Mouse (Mus musculus) midbrain, embryonic 16.5 days (tissue): ENCODE results near the gene Bcr. TPM values are rescaled to one million over a fixed set of nuclear protein-coding genes. Genes with fewer than 3 reads are reported as not detected.
A peak's percentile ranks its signal among the peaks of the same experiment; 100 is the strongest.

ENCODE experiments used
- ATAC-seq: fragments of 200-750 bp; cut with Nextera tagmentation; 2 replicates; pipeline ENCODE4 v1.8.0; 2017; ENCODE audit warnings: moderate TSS enrichment
- H3K27ac ChIP-seq: fragments of 300-500 bp; sonication (generic); 2 replicates; pipeline ENCODE4 v1.5.1; 2014; ENCODE audit warnings: mild to moderate bottlenecking, low read length, mixed read lengths
- H3K27me3 ChIP-seq: fragments of 300-500 bp; sonication (generic); 2 replicates; pipeline ENCODE4 v1.6.1; 2014; ENCODE audit warnings: low read depth, low read length, mixed read lengths; ENCODE audit not compliant: control insufficient read depth, insufficient read depth
- H3K36me3 ChIP-seq: fragments of 300-500 bp; sonication (generic); 2 replicates; pipeline ENCODE4 v1.6.1; 2014; ENCODE audit warnings: mild to moderate bottlenecking, low read length, moderate library complexity, mixed read lengths; ENCODE audit not compliant: control insufficient read depth, insufficient read depth
- H3K4me1 ChIP-seq: fragments of 300-500 bp; sonication (generic); 2 replicates; pipeline ENCODE4 v1.6.1; 2014; ENCODE audit warnings: mild to moderate bottlenecking, low read length, mixed read lengths; ENCODE audit not compliant: control insufficient read depth, insufficient read depth
- H3K4me2 ChIP-seq: fragments of 300-500 bp; sonication (generic); 2 replicates; pipeline ENCODE4 v1.6.1; 2014; ENCODE audit warnings: mild to moderate bottlenecking, low read length, mixed read lengths
- H3K4me3 ChIP-seq: fragments of 300-500 bp; sonication (generic); 2 replicates; pipeline ENCODE4 v1.5.1; 2014; ENCODE audit warnings: low read depth, mild to moderate bottlenecking, low read length, moderate library complexity, mixed read lengths
- H3K9ac ChIP-seq: fragments of 300-500 bp; sonication (generic); 2 replicates; pipeline ENCODE4 v1.6.1; 2014; ENCODE audit warnings: low read depth, low read length, mixed read lengths
- H3K9me3 ChIP-seq: fragments of 300-500 bp; sonication (generic); replicated peaks from 2 replicates; pipeline ENCODE4 v1.6.1; 2014; ENCODE audit warnings: mild to moderate bottlenecking, low read length, mixed read lengths; ENCODE audit not compliant: control insufficient read depth, poor library complexity, severe bottlenecking
- WGBS: fragments of 180-500 bp; shearing (Covaris S2); extraction: QIAGEN DNeasy Blood & Tissue Kit; methylation state at CpG from one replicate; pipeline ENCODE4 v1.1.7; 2014; 5-methylcytosine and 5-hydroxymethylcytosine counted together
- polyA plus RNA-seq: library from polyadenylated mRNA; unstranded; fragments of >200 nt; fragmentation: Nextera tagmentation; extraction: Ambion mirVana; gene quantifications from 2 replicates; pipeline ENCODE4 v1.2.1, GENCODE M21; 2015

Gene Bcr
- polyA plus RNA-seq, 1 experiment from 2014 or later: 12.4 TPM

DNA sequence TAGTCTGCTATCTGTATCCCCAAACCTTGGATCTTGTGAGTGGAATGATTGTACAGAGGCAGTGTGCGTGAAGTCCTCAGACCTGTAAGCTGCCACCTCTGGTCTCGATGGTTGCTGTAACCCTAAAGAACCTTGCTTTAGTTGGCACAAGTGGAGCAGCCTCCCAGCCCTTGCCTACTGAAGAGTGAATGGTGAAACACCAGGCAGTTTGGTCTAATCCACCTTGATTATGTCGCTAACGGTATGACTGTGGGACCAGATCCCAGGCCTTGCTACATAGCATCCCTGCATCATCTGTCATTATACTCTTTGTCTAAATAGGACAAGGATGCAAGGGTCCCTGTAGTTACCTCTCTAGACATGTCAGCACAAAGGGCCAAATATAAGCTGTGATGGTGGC, 106.2 kb downstream of the Bcr start:
- no peak for ATAC-seq
- WGBS: 94% methylated on average over 4 of the region's 4 CpGs
- Histone ChIP-seq H3K4me3 (no peak overlapping the region), H3K4me2 (no peak overlapping the region), H3K27ac (no peak overlapping the region), H3K4me1 (no peaks in the 10 kb centered on the region), H3K36me3 (peaks cover 24% of the 10 kb centered on the region), H3K9ac (no peak overlapping the region), H3K9me3 (no peaks in the 10 kb centered on the region), H3K27me3 (no peaks in the 10 kb centered on the region)

DNA sequence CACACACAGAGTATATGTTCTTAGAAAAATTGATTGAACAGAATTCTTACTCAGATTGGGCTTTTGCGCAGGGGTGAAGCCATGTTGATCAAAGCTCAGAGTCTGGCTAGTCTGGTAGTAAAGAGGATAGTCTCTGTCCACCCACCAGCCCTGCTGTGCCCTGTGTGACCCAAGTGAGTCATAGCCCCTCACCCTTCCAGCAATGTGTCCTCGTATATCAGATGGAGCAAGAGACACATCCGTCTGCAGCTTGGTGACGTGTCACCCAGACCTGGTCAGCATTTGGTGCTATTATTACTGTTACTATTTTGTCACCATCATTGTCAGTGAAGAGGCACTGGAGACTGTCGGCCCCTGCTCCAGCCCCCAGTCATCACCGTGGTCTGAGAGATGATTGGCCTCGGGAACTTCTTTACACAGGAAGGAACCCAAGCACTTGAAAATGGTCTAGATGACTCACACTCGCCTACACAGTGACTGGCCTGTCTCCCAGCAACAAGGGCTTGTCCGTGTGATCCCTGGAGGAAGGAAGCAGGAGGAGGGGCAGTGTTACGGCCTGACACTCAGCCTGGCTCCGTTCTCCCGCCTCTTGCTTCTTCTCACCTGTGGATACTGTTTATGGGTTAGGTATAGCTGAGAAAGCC, 109.9 kb downstream of the Bcr start:
- WGBS: 84% methylated on average over 12 of the region's 12 CpGs
- H3K36me3 ChIP-seq: peaks cover 25% of the 10 kb centered on the region

DNA sequence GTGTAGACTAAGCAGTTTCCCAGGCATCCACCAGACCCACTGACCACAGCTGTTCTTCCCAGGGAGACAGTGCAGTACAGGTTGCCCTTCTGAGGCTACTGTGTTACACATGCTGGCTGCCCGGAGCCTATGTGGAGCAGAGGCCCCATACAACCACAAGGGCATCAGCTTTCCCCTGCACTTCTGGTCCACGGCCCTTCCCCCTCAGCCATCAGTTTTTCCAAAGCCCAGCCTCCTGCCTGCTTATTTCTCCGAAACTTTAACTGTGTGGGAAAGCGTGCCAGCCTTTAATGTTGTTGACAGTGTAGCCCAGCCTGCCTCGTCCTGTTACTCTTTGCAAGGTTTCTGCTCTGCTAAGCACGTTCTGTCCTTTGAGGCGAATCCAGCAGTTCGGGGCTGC, 112.7 kb downstream of the Bcr start:
- no peak overlapping the region for H3K4me2 ChIP-seq
- H3K9me3 ChIP-seq: no peaks in the 10 kb centered on the region; the same call in 1 of the 2 replicates
- no peak for ATAC-seq
- H3K9ac ChIP-seq: no peak overlapping the region
- H3K27me3 ChIP-seq: no peaks in the 10 kb centered on the region
- H3K4me3 ChIP-seq: no peak overlapping the region
- 0 out of 2 replicates have a peak overlapping the region, but pooled peaks have one; percentile 18 for H3K27ac ChIP-seq
- WGBS: 84% methylated on average over 8 of the region's 8 CpGs
- H3K36me3 ChIP-seq: peaks cover 47% of the 10 kb centered on the region
- H3K4me1 ChIP-seq: no peaks in the 10 kb centered on the region

More for the DNA sequence above, 109.9 kb downstream of the Bcr start:
- H3K4me1 ChIP-seq: no peaks in the 10 kb centered on the region
- no peak overlapping the region for H3K27ac ChIP-seq
- H3K4me2 ChIP-seq: no peak overlapping the region
- H3K9ac ChIP-seq: no peak overlapping the region
- no peaks in the 10 kb centered on the region for H3K9me3 ChIP-seq
- ATAC-seq: no peak
- H3K4me3 ChIP-seq: no peak overlapping the region
- no peaks in the 10 kb centered on the region for H3K27me3 ChIP-seq

- Histone ChIP-seq H3K4me1 (no peaks in the 10 kb centered on the region), H3K36me3 (peaks cover 54% of the 10 kb centered on the region), H3K4me2 (no peak overlapping the region), H3K9ac (no peak overlapping the region), H3K27ac (0 out of 2 replicates have a peak overlapping the region, but pooled peaks have one; percentile 29), H3K4me3 (no peak overlapping the region), H3K27me3 (no peaks in the 10 kb centered on the region), H3K9me3 (no peaks in the 10 kb centered on the region; the same call in 1 of the 2 replicates)
- 82% methylated on average over 12 of the region's 12 CpGs for WGBS
- ATAC-seq: no peak
These were observed 113.3 kb downstream of the Bcr start for GRCm38 (mm10) chr10:75173712-75174111.

DNA sequence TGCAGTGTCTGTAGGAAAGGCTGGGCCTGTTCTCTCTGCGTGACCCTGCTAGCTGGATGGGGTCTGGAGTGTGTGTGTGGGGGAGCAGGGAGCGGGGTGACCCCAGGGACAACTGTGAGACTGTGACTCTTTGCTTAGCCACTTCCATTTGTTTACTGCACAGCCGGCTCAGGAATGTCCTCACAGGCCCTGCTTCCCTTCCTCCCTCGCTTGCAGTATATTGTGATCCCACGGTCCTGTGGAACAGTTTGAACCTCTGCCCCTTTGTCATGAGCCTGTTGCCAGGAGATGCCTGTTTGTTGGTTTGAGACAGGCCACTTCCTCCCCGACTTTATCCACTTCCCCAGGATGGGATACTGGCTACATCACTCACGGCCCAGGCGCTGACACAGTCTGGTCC, 116.1 kb downstream of the Bcr start:
- no peaks in the 10 kb centered on the region for H3K27me3 ChIP-seq
- ATAC-seq: no peak
- H3K4me2 ChIP-seq: no peak overlapping the region
- H3K9ac ChIP-seq: no peak overlapping the region
- H3K36me3 ChIP-seq: peaks cover 64% of the 10 kb centered on the region
- 86% methylated on average over 8 of the region's 8 CpGs for WGBS
- no peaks in the 10 kb centered on the region for H3K4me1 ChIP-seq
- no peaks in the 10 kb centered on the region; the same call in 1 of the 2 replicates for H3K9me3 ChIP-seq
- H3K4me3 ChIP-seq: no peak overlapping the region
- H3K27ac ChIP-seq: no peak overlapping the region; the same call in 1 of the 2 replicates

DNA sequence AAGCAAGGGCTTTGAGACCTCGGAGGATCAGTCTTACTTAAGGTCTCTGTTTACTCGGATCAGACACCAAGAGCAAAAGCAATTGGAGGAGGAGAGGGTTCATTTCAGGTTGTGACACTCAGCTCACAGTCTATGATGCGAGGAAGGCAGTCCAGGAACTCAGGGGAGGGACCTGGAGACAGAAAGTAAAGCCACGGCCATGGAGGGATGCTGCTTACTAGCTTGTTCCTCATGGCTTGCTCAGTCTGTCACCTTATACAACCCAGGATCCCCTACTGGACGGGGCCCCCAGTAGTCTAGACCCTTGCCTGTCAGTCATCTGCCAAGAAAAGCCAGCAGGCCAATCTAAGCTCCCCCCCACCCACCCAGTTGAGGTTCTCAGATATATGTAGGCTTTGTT, 118.5 kb downstream of the Bcr start:
- H3K9ac ChIP-seq: no peak overlapping the region
- H3K4me3 ChIP-seq: no peak overlapping the region
- H3K36me3 ChIP-seq: peaks cover 67% of the 10 kb centered on the region
- H3K4me2 ChIP-seq: no peak overlapping the region
- ATAC-seq: no peak
- H3K27ac ChIP-seq: no peak overlapping the region
- H3K27me3 ChIP-seq: no peaks in the 10 kb centered on the region
- H3K4me1 ChIP-seq: no peaks in the 10 kb centered on the region; the same call in 1 of the 2 replicates
- WGBS: 94% methylated on average over 5 of the region's 5 CpGs
- no peaks in the 10 kb centered on the region; the same call in 1 of the 2 replicates for H3K9me3 ChIP-seq

GRCm38 (mm10) chr10:75182151-75182774, 121.9 kb downstream of the Bcr start:
- no peaks in the 10 kb centered on the region; the same call in 1 of the 2 replicates for H3K4me1 ChIP-seq
- H3K27ac ChIP-seq: no peak overlapping the region
- WGBS: 46% methylated on average over 14 of the region's 14 CpGs
- H3K4me3 ChIP-seq: no peak overlapping the region
- peaks cover 46% of the 10 kb centered on the region for H3K36me3 ChIP-seq
- H3K4me2 ChIP-seq: no peak overlapping the region
- no peak overlapping the region for H3K9ac ChIP-seq
- H3K27me3 ChIP-seq: no peaks in the 10 kb centered on the region
- no peaks in the 10 kb centered on the region; the same call in 1 of the 2 replicates for H3K9me3 ChIP-seq
- ATAC-seq: peak; percentile 81

DNA sequence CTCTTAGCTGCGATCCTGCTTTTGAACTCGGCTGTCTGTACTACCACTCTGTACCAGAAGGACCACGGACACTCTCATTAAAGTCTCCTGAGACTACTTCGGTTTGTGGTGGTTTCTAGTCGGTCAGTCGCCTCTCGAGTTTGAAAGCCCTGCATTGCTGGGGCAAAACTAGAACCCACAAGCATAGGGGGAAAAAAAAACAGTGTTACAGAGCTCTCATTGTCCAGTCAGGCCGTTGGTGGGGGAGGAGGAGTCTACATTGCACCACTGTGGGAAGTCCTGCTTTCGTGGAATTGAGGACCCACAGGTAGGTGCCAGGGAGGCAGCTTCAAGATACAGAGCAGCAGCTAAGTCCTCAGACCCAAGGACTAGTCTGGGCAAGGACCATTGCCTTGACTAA, 124.4 kb downstream of the Bcr start:
- Histone ChIP-seq H3K4me3 (no peak overlapping the region), H3K9me3 (no peaks in the 10 kb centered on the region), H3K9ac (no peak overlapping the region), H3K4me1 (no peaks in the 10 kb centered on the region; the same call in 1 of the 2 replicates), H3K4me2 (no peak overlapping the region), H3K36me3 (peaks cover 24% of the 10 kb centered on the region), H3K27me3 (no peaks in the 10 kb centered on the region), H3K27ac (no peak overlapping the region)
- no peak for ATAC-seq
- 91% methylated on average over 9 of the region's 9 CpGs for WGBS

- no peak for ATAC-seq
- Histone ChIP-seq H3K9ac (no peak overlapping the region), H3K4me3 (no peak overlapping the region), H3K36me3 (peaks cover 13% of the 10 kb centered on the region), H3K27ac (no peak overlapping the region), H3K4me1 (no peaks in the 10 kb centered on the region; the same call in 1 of the 2 replicates), H3K9me3 (0 out of 2 replicates have a peak, but pooled peaks cover 1% of the 10 kb centered on the region), H3K27me3 (no peaks in the 10 kb centered on the region), H3K4me2 (no peak overlapping the region)
- WGBS: 52% methylated on average over 6 of the region's 6 CpGs
These were observed 126.2 kb downstream of the Bcr start for GRCm38 (mm10) chr10:75186551-75186950.
